Mouse (Mus musculus) forebrain, postnatal 0 days (tissue): ENCODE results near the gene Lcn2. TPM values are rescaled to one million over a fixed set of nuclear protein-coding genes. Genes with fewer than 3 reads are reported as not detected.

Experiments
- ATAC-seq: fragments of 200-750 bp; cut with Nextera tagmentation; 2 replicates; pipeline ENCODE4 v1.8.0; 2017; ENCODE audit warnings: mild to moderate bottlenecking, moderate library complexity
- DNase-seq: peaks from one replicate; pipeline ENCODE4 v3.0.0-alpha.2; 2015
- H3K27ac ChIP-seq: fragments of 300-500 bp; sonication (generic); 2 replicates; pipeline ENCODE4 v1.5.1; 2014; ENCODE audit warnings: low read depth, mild to moderate bottlenecking, antibody characterized with exemption, low read length, moderate library complexity, mixed read lengths
- H3K27me3 ChIP-seq: fragments of 300-500 bp; sonication (generic); 2 replicates; pipeline ENCODE4 v1.6.1; 2014; ENCODE audit warnings: mild to moderate bottlenecking, low read length, mixed read lengths; ENCODE audit not compliant: insufficient read depth
- H3K36me3 ChIP-seq: fragments of 300-500 bp; sonication (generic); 2 replicates; pipeline ENCODE4 v1.6.1; 2014; ENCODE audit warnings: mild to moderate bottlenecking, moderate library complexity; ENCODE audit not compliant: insufficient read depth
- H3K4me1 ChIP-seq: fragments of 300-500 bp; sonication (generic); 2 replicates; pipeline ENCODE4 v1.6.1; 2014; ENCODE audit warnings: antibody characterized with exemption; ENCODE audit not compliant: insufficient read depth
- H3K4me2 ChIP-seq: fragments of 300-500 bp; sonication (generic); 2 replicates; pipeline ENCODE4 v1.6.1; 2014; ENCODE audit warnings: low read depth, mild to moderate bottlenecking, moderate library complexity
- H3K4me3 ChIP-seq: fragments of 300-500 bp; sonication (generic); 2 replicates; pipeline ENCODE4 v1.5.1; 2014; ENCODE audit warnings: low read depth, low read length, mixed read lengths
- H3K9ac ChIP-seq: fragments of 300-500 bp; sonication (generic); 2 replicates; pipeline ENCODE4 v1.6.1; 2014; ENCODE audit warnings: mild to moderate bottlenecking
- H3K9me3 ChIP-seq: fragments of 300-500 bp; sonication (generic); 2 replicates; pipeline ENCODE4 v1.6.1; 2016; ENCODE audit warnings: low read length
- CTCF ChIP-seq: sonication (generic); IDR thresholded peaks from 2 replicates; pipeline ENCODE4 v1.5.1; 2016; ENCODE audit warnings: antibody characterized with exemption, control low read depth, low read depth
- WGBS: fragments of 180-500 bp; shearing (Covaris S2); extraction: QIAGEN DNeasy Blood & Tissue Kit; methylation state at CpG from one replicate; pipeline ENCODE4 v1.1.7; 2014; 5-methylcytosine and 5-hydroxymethylcytosine counted together
- polyA plus RNA-seq: library from polyadenylated mRNA; unstranded; fragments of >200 nt; fragmentation: Nextera tagmentation; extraction: Ambion mirVana; gene quantifications from 2 replicates; pipeline ENCODE4 v1.2.1, GENCODE M21; 2015
- total RNA-seq: library from RNA; depleted of rRNA; stranded (reverse); fragments of >200 nt; gene quantifications from 2 replicates; pipeline ENCODE4 v1.2.3, GENCODE M21; 2014

The Lcn2 gene
- total and polyA plus RNA-seq, 2 experiments from 2014 or later, result 0.63 to 1.2 TPM

DNA sequence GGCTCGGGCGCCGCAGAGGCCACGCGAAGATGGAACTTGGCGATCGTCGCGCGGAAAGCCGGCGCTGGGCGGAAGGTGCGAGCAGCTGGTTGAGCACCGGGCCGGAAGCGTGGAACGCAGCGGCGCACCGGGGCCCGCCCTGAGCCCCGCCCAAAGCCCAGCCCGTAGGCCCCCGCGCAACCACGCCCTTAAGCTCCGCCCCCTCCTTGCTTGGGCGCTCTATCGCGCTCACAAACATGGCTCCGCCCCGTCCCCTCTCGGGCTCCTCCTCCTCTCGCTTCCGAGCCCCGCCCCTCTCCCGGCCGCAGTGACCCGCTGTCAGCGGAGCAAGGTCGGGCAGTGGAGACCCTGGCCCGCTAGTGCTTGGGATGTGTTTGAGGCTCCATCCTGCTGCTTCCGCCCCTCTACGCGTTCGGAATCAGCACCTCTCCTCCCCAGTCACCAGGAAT lies 6.3 kb downstream of the Lcn2 start, which contains the start of gene 1110008P14Rik:
TSS of gene 1110008P14Rik (minus strand) at position 164 of the 449 bp plus-strand sequence.
- TF ChIP-seq CTCF, result no peak
- H3K36me3 ChIP-seq, result peaks cover 32% of the 10 kb centered on the region
- H3K4me2 ChIP-seq, result peak within 1 kb of the TSS; percentile 91
- no peaks in the 10 kb centered on the region for H3K27me3 ChIP-seq
- H3K27ac ChIP-seq, result no peak within 1 kb of the TSS; the same call in 1 of the 2 replicates
- no peaks in the 10 kb centered on the region for H3K9me3 ChIP-seq
- DNase-seq, result peak; percentile 88
- H3K4me3 ChIP-seq, result peak within 1 kb of the TSS; percentile 69
- WGBS, result under 1% methylated on average over 41 of the region's 47 CpGs
- H3K9ac ChIP-seq, result peak within 1 kb of the TSS; percentile 63
- peak; percentile 93 for ATAC-seq
- peaks cover 5% of the 10 kb centered on the region; the same call in 1 of the 2 replicates for H3K4me1 ChIP-seq

DNA sequence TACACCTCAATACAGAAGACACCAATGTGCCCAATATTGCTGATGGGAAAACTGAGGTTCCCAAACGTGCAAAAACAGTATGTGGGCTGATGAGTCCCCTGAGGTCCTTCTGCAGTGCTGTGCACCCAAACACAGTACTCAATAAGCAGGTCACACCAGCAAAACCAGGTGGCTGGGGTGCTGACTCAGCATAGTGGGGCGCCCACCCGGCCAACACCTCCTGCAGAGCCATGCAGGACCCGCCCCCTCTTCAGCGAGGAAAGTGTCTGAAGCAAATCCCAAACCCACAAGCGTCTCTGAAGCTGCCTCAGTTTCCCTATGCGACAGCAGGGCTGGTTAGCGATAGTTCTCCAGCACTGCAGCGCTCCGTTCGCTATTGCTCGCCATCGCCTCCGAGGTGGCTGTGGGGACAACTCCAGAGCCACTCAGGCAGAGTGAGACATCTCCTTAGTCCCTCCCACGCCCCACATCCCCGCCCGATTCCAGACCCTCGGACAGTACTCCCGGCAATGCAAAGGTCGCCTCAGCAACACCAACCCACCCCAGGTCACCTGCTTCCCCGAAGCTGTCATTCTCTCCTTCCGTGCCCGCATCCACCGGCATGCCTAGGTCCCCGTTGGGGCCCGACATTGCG lies 6.8 kb downstream of the Lcn2 start:
- Histone ChIP-seq H3K27me3 (no peaks in the 10 kb centered on the region), H3K9ac (peak overlapping the region; percentile 63), H3K4me1 (peaks cover 5% of the 10 kb centered on the region; the same call in 1 of the 2 replicates), H3K4me2 (peak overlapping the region; percentile 91), H3K27ac (no peak overlapping the region), H3K36me3 (peaks cover 38% of the 10 kb centered on the region), H3K9me3 (no peaks in the 10 kb centered on the region), H3K4me3 (peak overlapping the region; percentile 69)
- 1% methylated on average over 27 of the region's 27 CpGs for WGBS
- DNase-seq (peak; percentile 64), ATAC-seq (peak; percentile 70)
- peak; percentile 6; the same call in 1 of the 2 replicates for TF ChIP-seq CTCF

DNA sequence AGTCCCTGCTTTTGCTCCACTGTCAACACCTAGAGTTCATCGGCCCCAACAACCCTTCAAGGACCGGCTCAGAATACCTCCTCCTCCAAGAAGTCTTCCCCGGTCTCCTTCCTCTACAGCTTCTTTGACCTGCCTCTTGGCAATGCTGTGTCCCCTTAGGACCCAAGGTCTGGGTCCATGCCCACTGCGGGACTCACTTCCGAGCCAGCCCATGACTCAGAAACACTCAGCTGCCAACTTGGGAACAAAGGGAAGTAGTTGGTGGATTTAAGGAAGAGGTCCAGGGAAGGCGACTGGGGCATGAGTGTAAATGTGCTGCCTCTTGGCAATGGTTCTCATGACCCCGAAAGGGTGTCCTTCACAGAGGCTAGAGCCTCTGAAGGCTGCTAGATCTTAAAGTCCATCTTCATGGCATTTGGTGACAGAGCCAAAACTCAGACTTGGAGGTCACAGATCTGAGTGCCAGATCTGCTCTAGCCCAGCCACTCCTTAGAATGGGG lies 8.0 kb downstream of the Lcn2 start:
- TF ChIP-seq CTCF, result no peak
- WGBS, result 78% methylated on average over 7 of the region's 7 CpGs
- Histone ChIP-seq H3K4me2 (no peak overlapping the region), H3K27me3 (no peaks in the 10 kb centered on the region), H3K4me1 (peaks cover 5% of the 10 kb centered on the region; the same call in 1 of the 2 replicates), H3K27ac (no peak overlapping the region), H3K4me3 (no peak overlapping the region), H3K9me3 (no peaks in the 10 kb centered on the region), H3K36me3 (peaks cover 50% of the 10 kb centered on the region), H3K9ac (no peak overlapping the region)
- DNase-seq, result peak; percentile 26
- no peak for ATAC-seq

DNA sequence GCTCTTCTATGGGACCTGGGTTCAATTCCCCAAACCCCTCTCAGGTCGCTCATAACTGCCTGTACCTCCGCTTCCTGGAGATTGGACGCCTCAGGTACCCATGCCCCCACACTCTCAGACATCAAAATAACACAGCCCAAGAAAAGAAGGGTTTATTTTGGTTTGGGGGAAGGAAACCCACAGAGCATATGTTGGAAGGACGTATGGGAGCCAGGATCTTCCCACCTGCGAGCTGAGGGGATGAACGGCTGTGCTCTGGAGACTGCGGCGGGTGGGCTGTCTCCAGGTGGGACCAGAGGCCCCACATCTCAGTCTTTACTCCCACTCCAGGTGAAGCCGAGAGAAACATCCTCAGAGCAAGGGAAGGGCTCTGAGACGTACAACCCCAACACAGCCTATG lies 11.1 kb downstream of the Lcn2 start:
- Histone ChIP-seq H3K9me3 (no peaks in the 10 kb centered on the region), H3K4me2 (no peak overlapping the region), H3K9ac (no peak overlapping the region), H3K36me3 (peaks cover 73% of the 10 kb centered on the region), H3K27ac (no peak overlapping the region), H3K27me3 (no peaks in the 10 kb centered on the region), H3K4me1 (peaks cover 5% of the 10 kb centered on the region; the same call in 1 of the 2 replicates), H3K4me3 (no peak overlapping the region)
- TF ChIP-seq CTCF, result no peak
- no peak for DNase-seq
- ATAC-seq, result no peak
- WGBS, result 93% methylated on average over 10 of the region's 10 CpGs

DNA sequence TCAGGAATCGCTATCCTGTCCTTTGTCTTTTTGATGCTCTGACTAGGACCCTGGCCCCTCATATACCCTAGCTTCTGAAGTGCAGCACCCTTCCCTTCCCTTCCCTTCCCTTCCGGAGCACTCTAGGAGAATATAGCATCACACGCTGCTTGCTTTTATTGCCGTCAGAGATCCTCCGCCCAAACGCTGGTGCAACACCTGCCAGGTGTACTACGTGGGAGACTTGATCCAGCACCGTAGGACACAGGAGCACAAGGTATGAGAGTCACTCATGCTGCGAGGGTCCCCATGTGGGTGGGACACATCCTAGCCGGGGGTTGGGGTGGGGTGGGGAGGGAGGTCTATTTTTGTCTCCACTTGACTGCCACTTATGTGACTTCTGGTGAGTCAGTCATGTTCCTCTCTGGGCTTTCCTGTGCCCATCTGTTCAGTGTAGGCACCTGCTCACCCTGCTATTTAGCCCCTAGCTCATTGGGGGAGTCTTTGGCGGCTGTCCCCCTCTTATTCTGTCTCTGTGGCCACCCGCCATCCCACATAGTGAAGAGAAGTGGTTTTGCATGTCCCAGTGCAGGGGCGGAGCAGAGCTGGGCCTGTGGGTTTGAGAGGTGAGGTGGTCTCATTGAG lies 12.6 kb downstream of the Lcn2 start:
- Histone ChIP-seq H3K27me3 (no peaks in the 10 kb centered on the region), H3K9me3 (no peaks in the 10 kb centered on the region), H3K27ac (no peak overlapping the region), H3K4me3 (no peak overlapping the region), H3K4me2 (no peak overlapping the region), H3K36me3 (peaks cover 89% of the 10 kb centered on the region), H3K4me1 (no peaks in the 10 kb centered on the region), H3K9ac (no peak overlapping the region)
- no peak for TF ChIP-seq CTCF
- ATAC-seq (no peak), DNase-seq (no peak)
- WGBS, result 86% methylated on average over 13 of the region's 13 CpGs

DNA sequence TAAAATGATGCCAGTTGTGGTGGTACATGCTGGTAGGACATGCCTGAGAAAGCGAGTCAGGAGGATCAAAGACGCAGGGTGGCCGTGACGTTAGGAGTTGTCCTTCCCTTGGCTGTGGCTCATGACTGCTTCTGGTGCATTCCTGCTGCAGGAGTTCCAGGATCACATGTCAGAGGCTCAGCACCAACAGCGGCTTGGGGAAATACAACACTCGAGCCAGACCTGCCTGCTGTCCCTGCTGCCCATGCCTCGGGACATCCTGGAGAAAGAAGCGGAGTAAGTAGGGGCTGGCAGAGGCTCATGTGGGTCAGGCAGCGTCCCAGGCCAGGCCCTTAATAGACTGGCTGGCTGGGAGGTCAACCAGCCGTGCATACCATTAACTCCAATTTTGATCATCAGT lies 13.9 kb downstream of the Lcn2 start:
- H3K9me3 ChIP-seq, result no peaks in the 10 kb centered on the region
- no peak overlapping the region for H3K4me2 ChIP-seq
- TF ChIP-seq CTCF, result no peak
- H3K27ac ChIP-seq, result no peak overlapping the region
- DNase-seq (no peak), ATAC-seq (no peak)
- no peak overlapping the region for H3K9ac ChIP-seq
- no peaks in the 10 kb centered on the region for H3K27me3 ChIP-seq
- peaks cover 93% of the 10 kb centered on the region for H3K36me3 ChIP-seq
- 91% methylated on average over 10 of the region's 10 CpGs for WGBS
- no peaks in the 10 kb centered on the region for H3K4me1 ChIP-seq
- no peak overlapping the region for H3K4me3 ChIP-seq

DNA sequence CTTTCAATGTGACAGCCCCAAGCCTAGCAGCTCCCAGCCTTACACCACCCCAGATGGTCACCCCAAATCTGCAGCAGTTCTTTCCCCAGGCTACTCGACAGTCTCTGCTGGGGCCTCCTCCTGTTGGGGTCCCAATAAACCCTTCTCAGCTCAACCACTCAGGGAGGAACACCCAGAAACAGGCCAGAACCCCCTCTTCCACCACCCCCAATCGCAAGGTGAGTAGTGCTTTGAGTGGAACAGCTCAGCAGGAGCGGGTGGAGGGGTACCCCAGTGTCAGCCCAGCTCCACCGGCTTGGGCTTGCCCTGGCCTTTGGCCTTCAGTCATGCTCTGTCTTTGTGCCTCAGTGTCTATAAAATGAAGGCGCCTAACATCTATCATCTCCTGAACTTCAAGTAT lies 20.7 kb downstream of the Lcn2 start:
- TF ChIP-seq CTCF, result no peak
- ATAC-seq (no peak), DNase-seq (no peak)
- no peak overlapping the region for H3K4me3 ChIP-seq
- H3K9me3 ChIP-seq, result no peaks in the 10 kb centered on the region
- H3K9ac ChIP-seq, result no peak overlapping the region
- H3K27ac ChIP-seq, result no peak overlapping the region
- 95% methylated on average over 5 of the region's 5 CpGs for WGBS
- H3K27me3 ChIP-seq, result no peaks in the 10 kb centered on the region
- peaks cover 51% of the 10 kb centered on the region for H3K36me3 ChIP-seq
- H3K4me2 ChIP-seq, result no peak overlapping the region
- peaks cover 13% of the 10 kb centered on the region; the same call in 1 of the 2 replicates for H3K4me1 ChIP-seq
